Mouse (Mus musculus) hindbrain, embryonic 15.5 days (tissue): ENCODE data around the gene Cdkl3. TPM values are rescaled to one million over a fixed set of nuclear protein-coding genes. Genes with fewer than 3 reads are reported as not detected.
"Not testable (repeated sequence)": the region's sequence is repeated elsewhere in the genome, so short reads cannot be mapped to it uniquely, and the experiment has no call there.

Experiments
- ATAC-seq: fragments of 200-750 bp; cut with Nextera tagmentation; 2 replicates; pipeline ENCODE4 v1.8.0; 2017; ENCODE audit warnings: low read depth, moderate number of reproducible peaks, moderate TSS enrichment; ENCODE audit not compliant: low FRiP score
- H3K27ac ChIP-seq: fragments of 300-500 bp; sonication (generic); replicated peaks from 2 replicates; pipeline ENCODE4 v1.5.1; 2015; ENCODE audit warnings: mild to moderate bottlenecking, inconsistent platforms
- H3K27me3 ChIP-seq: fragments of 300-500 bp; sonication (generic); 2 replicates; pipeline ENCODE4 v1.6.1; 2015; ENCODE audit warnings: control low read depth, inconsistent platforms
- H3K36me3 ChIP-seq: fragments of 300-500 bp; sonication (generic); 2 replicates; pipeline ENCODE4 v1.6.1; 2015; ENCODE audit warnings: control low read depth, inconsistent platforms
- H3K4me1 ChIP-seq: fragments of 300-500 bp; sonication (generic); replicated peaks from 2 replicates; pipeline ENCODE4 v1.6.1; 2015; ENCODE audit warnings: control low read depth, inconsistent platforms
- H3K4me2 ChIP-seq: fragments of 300-500 bp; sonication (generic); 2 replicates; pipeline ENCODE4 v1.6.1; 2015; ENCODE audit warnings: moderate library complexity, mild to moderate bottlenecking, inconsistent platforms
- H3K4me3 ChIP-seq: fragments of 300-500 bp; sonication (generic); 2 replicates; pipeline ENCODE4 v1.5.1; 2015; ENCODE audit warnings: mild to moderate bottlenecking, inconsistent platforms
- H3K9ac ChIP-seq: fragments of 300-500 bp; sonication (generic); 2 replicates; pipeline ENCODE4 v1.6.1; 2015; ENCODE audit warnings: inconsistent platforms
- H3K9me3 ChIP-seq: fragments of 300-500 bp; sonication (generic); 2 replicates; pipeline ENCODE4 v1.6.1; 2016; ENCODE audit warnings: control low read depth, inconsistent platforms
- WGBS: fragments of 180-500 bp; shearing (Covaris S2); methylation state at CpG from one replicate; pipeline ENCODE4 v1.1.7; 2015; 5-methylcytosine and 5-hydroxymethylcytosine counted together
- polyA plus RNA-seq: library from polyadenylated mRNA; unstranded; fragments of >200 nt; fragmentation: Nextera tagmentation; extraction: Ambion mirVana; gene quantifications from 2 replicates; pipeline ENCODE4 v1.2.1, GENCODE M21; 2015

Gene Cdkl3
- polyA plus RNA-seq, 1 experiment from 2014 or later, result 26.0 TPM

GRCm38 (mm10) chr11:52108796-52109195, 104.8 kb downstream of the Cdkl3 start:
- Histone ChIP-seq H3K27me3 (no peaks in the 10 kb centered on the region), H3K9me3 (no peaks in the 10 kb centered on the region), H3K4me2 (no peak overlapping the region), H3K9ac (no peak overlapping the region), H3K27ac (no peak overlapping the region), H3K36me3 (0 out of 2 replicates have a peak, but pooled peaks cover 5% of the 10 kb centered on the region), H3K4me3 (no peak overlapping the region), H3K4me1 (peaks cover 20% of the 10 kb centered on the region)
- 92% methylated on average over 5 of the region's 5 CpGs for WGBS
- ATAC-seq, result no peak

- Histone ChIP-seq H3K27ac (no peak overlapping the region), H3K9me3 (no peaks in the 10 kb centered on the region), H3K4me2 (no peak overlapping the region), H3K36me3 (peaks cover 7% of the 10 kb centered on the region; the same call in 1 of the 2 replicates), H3K9ac (no peak overlapping the region), H3K27me3 (no peaks in the 10 kb centered on the region), H3K4me3 (no peak overlapping the region), H3K4me1 (peaks cover 16% of the 10 kb centered on the region)
- 85% methylated on average over 1 of the region's 1 CpGs for WGBS
- ATAC-seq, result no peak
Observed at GRCm38 (mm10) chr11:52109421-52109820, 105.4 kb downstream of the Cdkl3 start.

DNA sequence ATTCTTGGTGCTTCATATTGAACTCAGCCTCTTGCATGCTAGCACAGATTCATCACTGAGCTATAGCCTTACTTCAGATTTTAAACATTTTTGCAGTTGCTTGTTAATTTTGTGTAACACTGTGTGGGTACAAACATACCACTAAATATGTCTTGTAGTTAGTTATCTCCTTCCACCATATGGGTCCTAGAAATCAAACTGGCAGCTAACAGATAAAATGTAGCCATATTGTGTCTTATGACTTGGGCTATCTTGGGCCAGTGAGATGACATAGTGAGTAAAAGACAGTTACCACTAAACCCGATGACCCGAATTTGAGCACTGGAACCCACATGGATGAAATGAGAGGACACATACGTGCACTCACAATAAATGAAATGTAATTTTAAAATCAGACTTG, 111.5 kb downstream of the Cdkl3 start:
- Histone ChIP-seq H3K27ac (no peak overlapping the region), H3K4me1 (0 out of 2 replicates have a peak, but pooled peaks cover 3% of the 10 kb centered on the region), H3K4me3 (no peak overlapping the region), H3K9ac (no peak overlapping the region), H3K36me3 (peaks cover 50% of the 10 kb centered on the region), H3K4me2 (no peak overlapping the region), H3K27me3 (no peaks in the 10 kb centered on the region), H3K9me3 (no peaks in the 10 kb centered on the region)
- no peak for ATAC-seq
- 97% methylated on average over 3 of the region's 3 CpGs for WGBS

GRCm38 (mm10) chr11:52116117-52116516, 112.1 kb downstream of the Cdkl3 start:
- H3K27me3 ChIP-seq, H3K4me2 ChIP-seq, H3K4me1 ChIP-seq, ATAC-seq, H3K9me3 ChIP-seq, H3K9ac ChIP-seq, H3K4me3 ChIP-seq, H3K27ac ChIP-seq: not testable (repeated sequence)
- WGBS, result 95% methylated on average over 6 of the region's 6 CpGs
- H3K36me3 ChIP-seq, result peaks cover 54% of the 10 kb centered on the region

DNA sequence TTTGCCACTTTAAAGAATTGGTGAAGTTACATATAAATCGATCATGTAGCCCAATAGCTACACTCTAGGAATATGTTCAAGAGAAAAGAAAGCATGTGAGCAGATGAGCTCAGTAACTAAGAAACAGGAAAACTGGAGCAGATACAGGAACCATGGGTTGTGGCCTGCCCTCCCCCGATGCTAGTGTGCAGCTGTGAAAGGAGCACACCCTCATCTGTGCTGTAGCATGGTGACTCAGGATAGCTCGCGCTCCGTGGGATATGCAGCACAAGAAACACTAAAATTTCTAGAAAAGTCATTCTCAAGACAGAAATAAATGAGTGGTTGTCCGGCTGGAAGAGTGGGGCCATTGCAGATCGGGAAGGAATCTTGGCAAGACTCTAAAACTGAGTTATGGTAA, 113.1 kb downstream of the Cdkl3 start:
- H3K9ac ChIP-seq, result no peak overlapping the region
- H3K4me3 ChIP-seq, result no peak overlapping the region
- no peak overlapping the region for H3K4me2 ChIP-seq
- peaks cover 65% of the 10 kb centered on the region for H3K36me3 ChIP-seq
- no peaks in the 10 kb centered on the region for H3K4me1 ChIP-seq
- no peaks in the 10 kb centered on the region for H3K27me3 ChIP-seq
- WGBS, result 98% methylated on average over 7 of the region's 7 CpGs
- H3K9me3 ChIP-seq, result no peaks in the 10 kb centered on the region
- no peak overlapping the region for H3K27ac ChIP-seq
- no peak for ATAC-seq

DNA sequence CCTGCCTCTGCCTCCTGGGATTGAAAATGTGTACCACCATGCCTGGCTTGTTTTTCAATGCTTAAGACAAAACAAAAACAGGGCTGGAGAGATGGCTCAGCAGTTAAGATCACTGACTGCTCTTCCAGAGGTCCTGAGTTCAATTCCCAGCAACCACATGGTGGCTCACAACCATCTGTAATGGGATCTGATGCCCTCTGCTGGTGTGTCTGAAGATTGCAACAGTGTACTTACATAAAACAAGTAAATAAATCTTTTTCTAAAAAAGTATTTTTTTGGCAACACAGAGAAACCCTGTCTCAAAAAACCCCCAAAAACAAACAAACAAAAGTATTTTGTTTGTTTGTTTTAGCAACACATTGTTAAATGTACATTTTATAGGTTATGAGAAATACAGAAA, 116.4 kb downstream of the Cdkl3 start:
- H3K4me1 ChIP-seq, H3K4me2 ChIP-seq, ATAC-seq: not testable (repeated sequence)

GRCm38 (mm10) chr11:52122045-52122444, 118.0 kb downstream of the Cdkl3 start:
- H3K4me2 ChIP-seq, result no peak overlapping the region
- no peak overlapping the region for H3K4me3 ChIP-seq
- no peaks in the 10 kb centered on the region for H3K4me1 ChIP-seq
- WGBS, result 94% methylated on average over 6 of the region's 6 CpGs
- no peak for ATAC-seq
- H3K36me3 ChIP-seq, result peaks cover 75% of the 10 kb centered on the region
- H3K27ac ChIP-seq, result no peak overlapping the region
- no peaks in the 10 kb centered on the region for H3K9me3 ChIP-seq
- no peaks in the 10 kb centered on the region for H3K27me3 ChIP-seq
- no peak overlapping the region for H3K9ac ChIP-seq

More for the DNA sequence above, 116.4 kb downstream of the Cdkl3 start:
- not testable (repeated sequence) for H3K27ac ChIP-seq, H3K27me3 ChIP-seq, H3K9me3 ChIP-seq, H3K4me3 ChIP-seq, H3K9ac ChIP-seq
- H3K36me3 ChIP-seq, result peaks cover 76% of the 10 kb centered on the region

DNA sequence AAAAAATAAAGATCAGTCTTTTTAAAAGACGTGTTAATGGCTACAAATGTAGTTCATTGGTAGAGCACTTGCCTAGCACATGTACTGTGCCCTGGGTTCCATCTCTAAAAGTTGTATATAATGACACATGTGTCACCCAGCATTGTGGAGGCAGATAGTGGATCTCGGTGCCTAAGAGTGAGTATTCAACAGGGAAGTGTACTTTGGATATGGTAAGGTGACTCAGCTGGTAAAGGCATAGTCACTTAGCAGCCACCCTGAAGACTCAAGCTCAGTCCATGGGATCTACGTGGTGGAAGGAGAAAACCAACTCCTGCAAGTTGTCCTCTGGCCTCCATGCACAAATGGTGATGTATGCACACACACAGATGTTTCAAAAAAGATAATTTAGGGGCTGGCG, 120.4 kb downstream of the Cdkl3 start:
- ATAC-seq, result no peak
- Histone ChIP-seq H3K9ac (no peak overlapping the region), H3K36me3 (peaks cover 61% of the 10 kb centered on the region), H3K4me1 (0 out of 2 replicates have a peak, but pooled peaks cover 5% of the 10 kb centered on the region), H3K27ac (no peak overlapping the region), H3K27me3 (no peaks in the 10 kb centered on the region), H3K9me3 (no peaks in the 10 kb centered on the region), H3K4me3 (no peak overlapping the region), H3K4me2 (no peak overlapping the region)
- 95% methylated on average over 4 of the region's 4 CpGs for WGBS

GRCm38 (mm10) chr11:52127169-52127568, 123.1 kb downstream of the Cdkl3 start:
- Histone ChIP-seq H3K27me3 (no peaks in the 10 kb centered on the region), H3K27ac (no peak overlapping the region), H3K9me3 (no peaks in the 10 kb centered on the region), H3K4me1 (0 out of 2 replicates have a peak, but pooled peaks cover 5% of the 10 kb centered on the region), H3K4me2 (no peak overlapping the region), H3K36me3 (peaks cover 36% of the 10 kb centered on the region), H3K9ac (no peak overlapping the region), H3K4me3 (no peak overlapping the region)
- WGBS, result 66% methylated on average over 3 of the region's 3 CpGs
- ATAC-seq, result no peak

DNA sequence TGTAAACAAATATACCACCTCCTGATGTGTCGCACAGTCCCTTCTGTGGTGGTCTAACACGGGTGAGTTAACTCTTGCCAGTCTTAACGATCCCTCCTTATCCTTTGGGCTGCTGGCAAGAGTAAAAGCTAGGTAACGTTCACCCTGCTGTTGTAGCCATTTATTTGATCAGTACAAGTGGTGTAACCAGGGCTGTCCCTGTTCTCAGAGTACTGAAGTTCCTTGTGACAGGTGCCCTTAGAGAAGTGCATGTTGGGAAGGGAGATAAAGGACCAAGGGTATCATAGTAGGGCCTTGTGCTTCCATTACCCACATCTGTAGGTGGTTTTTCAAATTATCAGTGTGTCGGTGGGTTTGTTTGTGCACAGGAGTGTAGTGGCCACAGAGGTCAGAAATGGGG, 123.7 kb downstream of the Cdkl3 start:
- no peak overlapping the region for H3K9ac ChIP-seq
- no peak overlapping the region for H3K4me2 ChIP-seq
- H3K27ac ChIP-seq, result no peak overlapping the region
- H3K4me3 ChIP-seq, result no peak overlapping the region
- no peaks in the 10 kb centered on the region for H3K27me3 ChIP-seq
- 81% methylated on average over 5 of the region's 5 CpGs for WGBS
- H3K36me3 ChIP-seq, result peaks cover 30% of the 10 kb centered on the region
- 0 out of 2 replicates have a peak, but pooled peaks cover 5% of the 10 kb centered on the region for H3K4me1 ChIP-seq
- no peaks in the 10 kb centered on the region for H3K9me3 ChIP-seq
- ATAC-seq, result no peak

GRCm38 (mm10) chr11:52128316-52129061, 124.5 kb downstream of the Cdkl3 start:
- H3K4me1 ChIP-seq, result 0 out of 2 replicates have a peak, but pooled peaks cover 5% of the 10 kb centered on the region
- H3K36me3 ChIP-seq, result peaks cover 25% of the 10 kb centered on the region
- no peak overlapping the region for H3K9ac ChIP-seq
- H3K4me2 ChIP-seq, result no peak overlapping the region
- H3K9me3 ChIP-seq, result no peaks in the 10 kb centered on the region
- 0 out of 2 replicates have a peak, but pooled peaks have one; percentile 19 for ATAC-seq
- 57% methylated on average over 5 of the region's 5 CpGs for WGBS
- H3K27me3 ChIP-seq, result no peaks in the 10 kb centered on the region
- no peak overlapping the region for H3K4me3 ChIP-seq
- peak overlapping the region; percentile 30; the same call in 1 of the 2 replicates for H3K27ac ChIP-seq

DNA sequence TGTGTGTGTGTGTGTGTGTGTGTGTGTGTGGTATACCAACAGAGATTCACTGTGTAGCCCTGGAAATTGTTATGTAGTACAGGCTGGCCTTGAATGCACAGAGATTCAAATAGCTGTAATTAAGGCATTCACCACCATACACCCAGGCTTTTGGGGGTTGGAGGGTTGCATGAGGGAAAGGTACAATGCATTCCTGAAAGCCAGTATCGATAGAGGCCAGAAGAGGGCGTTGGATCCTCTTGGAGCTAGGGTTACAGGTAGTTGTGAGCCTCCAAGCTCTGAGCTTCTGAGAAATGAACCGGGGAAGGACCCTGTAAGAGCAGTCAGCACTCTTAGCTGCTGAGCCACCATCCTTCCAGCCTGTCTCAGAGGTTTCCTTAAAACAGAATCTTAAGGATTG, 125.2 kb downstream of the Cdkl3 start:
- 32% methylated on average over 3 of the region's 3 CpGs for WGBS
- Histone ChIP-seq H3K27ac (no peak overlapping the region; the same call in 1 of the 2 replicates), H3K36me3 (peaks cover 20% of the 10 kb centered on the region), H3K4me2 (no peak overlapping the region), H3K27me3 (no peaks in the 10 kb centered on the region), H3K9ac (no peak overlapping the region), H3K4me1 (0 out of 2 replicates have a peak, but pooled peaks cover 5% of the 10 kb centered on the region), H3K4me3 (no peak overlapping the region), H3K9me3 (no peaks in the 10 kb centered on the region)
- no peak; the same call in 1 of the 2 replicates for ATAC-seq
